Mouse (Mus musculus) intestine, postnatal 0 days (tissue): ENCODE data around the gene Smim27. TPM values are rescaled to one million over a fixed set of nuclear protein-coding genes. Genes with fewer than 3 reads are reported as not detected.

ENCODE experiments used
- ATAC-seq: fragments of 200-750 bp; cut with Nextera tagmentation; 2 replicates; pipeline ENCODE4 v1.8.0; 2017; ENCODE audit warnings: mild to moderate bottlenecking, moderate TSS enrichment, moderate library complexity
- H3K27ac ChIP-seq: fragments of 300-500 bp; sonication (generic); 2 replicates; pipeline ENCODE4 v1.5.1; 2014; ENCODE audit warnings: mild to moderate bottlenecking, low read depth, low read length, moderate library complexity
- H3K27me3 ChIP-seq: fragments of 300-500 bp; sonication (generic); replicated peaks from 2 replicates; pipeline ENCODE4 v1.6.1; 2014; ENCODE audit warnings: low read length, mixed read lengths; ENCODE audit not compliant: control insufficient read depth, insufficient read depth
- H3K36me3 ChIP-seq: fragments of 300-500 bp; sonication (generic); 2 replicates; pipeline ENCODE4 v1.6.1; 2014; ENCODE audit warnings: mild to moderate bottlenecking, moderate library complexity; ENCODE audit not compliant: control insufficient read depth, insufficient read depth
- H3K4me1 ChIP-seq: fragments of 300-500 bp; sonication (generic); replicated peaks from 2 replicates; pipeline ENCODE4 v1.6.1; 2014; ENCODE audit warnings: antibody characterized with exemption, low read length, mixed read lengths; ENCODE audit not compliant: control insufficient read depth, insufficient read depth
- H3K4me2 ChIP-seq: fragments of 300-500 bp; sonication (generic); replicated peaks from 2 replicates; pipeline ENCODE4 v1.6.1; 2014; ENCODE audit warnings: low read depth, mild to moderate bottlenecking, moderate library complexity
- H3K4me3 ChIP-seq: fragments of 300-500 bp; sonication (generic); 2 replicates; pipeline ENCODE4 v1.5.1; 2014; ENCODE audit warnings: low read depth, low read length
- H3K9ac ChIP-seq: fragments of 300-500 bp; sonication (generic); 2 replicates; pipeline ENCODE4 v1.6.1; 2014; ENCODE audit warnings: mild to moderate bottlenecking, low read depth, low read length
- H3K9me3 ChIP-seq: fragments of 300-500 bp; sonication (generic); 2 replicates; pipeline ENCODE4 v1.6.1; 2016; ENCODE audit warnings: mixed run types; ENCODE audit not compliant: control insufficient read depth
- CTCF ChIP-seq: sonication (generic); IDR thresholded peaks from 2 replicates; pipeline ENCODE4 v1.5.1; 2016; ENCODE audit warnings: low read depth, mild to moderate bottlenecking, control low read depth, antibody characterized with exemption, moderate library complexity
- WGBS: fragments of 180-500 bp; shearing (Covaris S2); extraction: QIAGEN DNeasy Blood & Tissue Kit; methylation state at CpG from one replicate; pipeline ENCODE4 v1.1.7; 2014; 5-methylcytosine and 5-hydroxymethylcytosine counted together
- polyA plus RNA-seq: library from polyadenylated mRNA; unstranded; fragments of >200 nt; fragmentation: Nextera tagmentation; extraction: Ambion mirVana; gene quantifications from 2 replicates; pipeline ENCODE4 v1.2.1, GENCODE M21; 2015

The Smim27 gene
- polyA plus RNA-seq, 1 experiment from 2014 or later, result 35.4 TPM

DNA sequence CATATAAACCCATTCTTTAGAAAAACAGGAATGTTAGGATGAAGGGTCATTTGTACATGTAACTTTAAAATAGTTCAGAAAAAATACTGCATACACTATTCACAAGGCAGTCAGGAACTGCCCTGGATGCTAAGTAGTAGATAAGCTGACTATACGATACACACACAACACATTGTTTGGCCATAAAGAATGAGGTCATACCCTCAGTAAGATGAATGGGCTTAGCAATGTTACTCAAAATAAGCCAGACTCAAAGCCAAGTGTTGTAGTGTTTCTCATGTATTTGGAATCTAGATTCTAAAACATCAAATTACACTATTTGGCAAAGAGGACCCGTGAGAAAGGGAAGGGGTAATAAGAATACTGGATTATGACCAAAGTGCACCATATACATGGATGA, 15.6 kb upstream of the Smim27 start:
- Histone ChIP-seq H3K9ac (no peak overlapping the region), H3K4me2 (no peak overlapping the region), H3K36me3 (peaks cover 6% of the 10 kb centered on the region; the same call in 1 of the 2 replicates), H3K27me3 (no peaks in the 10 kb centered on the region), H3K4me1 (no peaks in the 10 kb centered on the region), H3K9me3 (no peaks in the 10 kb centered on the region), H3K27ac (no peak overlapping the region), H3K4me3 (no peak overlapping the region)
- WGBS, result 46% methylated on average over 2 of the region's 2 CpGs
- ATAC-seq, result no peak
- TF ChIP-seq CTCF, result no peak

GRCm38 (mm10) chr4:40254385-40255103, 14.8 kb upstream of the Smim27 start:
- H3K36me3 ChIP-seq, result peaks cover 13% of the 10 kb centered on the region; the same call in 1 of the 2 replicates
- WGBS, result 83% methylated on average over 8 of the region's 8 CpGs
- no peaks in the 10 kb centered on the region for H3K4me1 ChIP-seq
- ATAC-seq, result no peak
- no peak overlapping the region for H3K4me2 ChIP-seq
- TF ChIP-seq CTCF, result no peak
- no peak overlapping the region for H3K27ac ChIP-seq
- H3K9ac ChIP-seq, result no peak overlapping the region
- H3K27me3 ChIP-seq, result no peaks in the 10 kb centered on the region
- H3K4me3 ChIP-seq, result no peak overlapping the region
- H3K9me3 ChIP-seq, result no peaks in the 10 kb centered on the region

DNA sequence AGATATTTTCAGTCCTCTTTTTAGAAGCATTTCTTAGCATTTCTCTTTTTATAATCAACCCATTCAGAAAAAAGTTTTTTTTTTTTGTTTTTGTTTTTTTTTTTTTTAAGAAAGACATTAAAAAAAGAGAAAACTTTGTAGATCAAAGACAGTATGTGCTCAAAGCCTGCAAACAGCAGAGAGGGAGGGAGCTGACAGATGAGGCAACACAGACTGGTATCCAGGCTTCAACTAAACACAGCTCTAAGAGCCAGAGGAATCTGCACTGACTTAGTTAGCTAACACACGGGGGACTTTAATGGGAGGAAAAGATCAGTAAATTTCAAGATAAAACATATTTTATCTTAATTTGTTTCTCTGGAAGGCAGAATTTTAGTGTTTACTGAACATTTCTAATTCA, 5.1 kb upstream of the Smim27 start:
- Histone ChIP-seq H3K27ac (no peak overlapping the region), H3K4me1 (no peaks in the 10 kb centered on the region), H3K9me3 (no peaks in the 10 kb centered on the region), H3K9ac (no peak overlapping the region), H3K4me3 (no peak overlapping the region), H3K36me3 (peaks cover 41% of the 10 kb centered on the region), H3K27me3 (no peaks in the 10 kb centered on the region), H3K4me2 (no peak overlapping the region)
- 58% methylated on average over 1 of the region's 1 CpGs for whole genome bisulfite sequencing
- no peak for ATAC-seq
- no peak for TF ChIP-seq CTCF

GRCm38 (mm10) chr4:40267681-40268080, 1.7 kb upstream of the Smim27 start:
- H3K27me3 ChIP-seq, result no peaks in the 10 kb centered on the region
- peak overlapping the region; percentile 87 for H3K4me2 ChIP-seq
- peaks cover 10% of the 10 kb centered on the region for H3K36me3 ChIP-seq
- WGBS, result 27% methylated on average over 7 of the region's 7 CpGs
- no peak for TF ChIP-seq CTCF
- H3K4me3 ChIP-seq, result peak overlapping the region; percentile 81
- no peaks in the 10 kb centered on the region for H3K9me3 ChIP-seq
- ATAC-seq, result peak; percentile 75
- H3K4me1 ChIP-seq, result no peaks in the 10 kb centered on the region
- peak overlapping the region; percentile 65 for H3K9ac ChIP-seq
- peak overlapping the region; percentile 99 for H3K27ac ChIP-seq

- ATAC-seq, result peak; percentile 44
- peak overlapping the region; percentile 99 for H3K27ac ChIP-seq
These were observed 1.1 kb upstream of the Smim27 start for GRCm38 (mm10) chr4:40268204-40268813.

GRCm38 (mm10) chr4:40268835-40269234, 544 bp upstream of the Smim27 start:
- peak overlapping the region; percentile 81 for H3K4me3 ChIP-seq
- no peaks in the 10 kb centered on the region for H3K27me3 ChIP-seq
- H3K9ac ChIP-seq, result peak overlapping the region; percentile 65
- ATAC-seq, result no peak
- H3K9me3 ChIP-seq, result no peaks in the 10 kb centered on the region
- TF ChIP-seq CTCF, result no peak
- H3K4me1 ChIP-seq, result no peaks in the 10 kb centered on the region
- H3K36me3 ChIP-seq, result peaks cover 9% of the 10 kb centered on the region; the same call in 1 of the 2 replicates
- peak overlapping the region; percentile 99 for H3K27ac ChIP-seq
- H3K4me2 ChIP-seq, result peak overlapping the region; percentile 87
- under 1% methylated on average over 16 of the region's 16 CpGs for WGBS

More at GRCm38 (mm10) chr4:40268204-40268813, 1.1 kb upstream of the Smim27 start:
- peak; percentile 67 for TF ChIP-seq CTCF
- Histone ChIP-seq H3K36me3 (peaks cover 9% of the 10 kb centered on the region; the same call in 1 of the 2 replicates), H3K4me1 (no peaks in the 10 kb centered on the region), H3K9me3 (no peaks in the 10 kb centered on the region), H3K9ac (peak overlapping the region; percentile 65), H3K27me3 (no peaks in the 10 kb centered on the region), H3K4me2 (peak overlapping the region; percentile 87), H3K4me3 (peak overlapping the region; percentile 81)
- under 1% methylated on average over 38 of the region's 50 CpGs for WGBS
